Mouse (Mus musculus) embryo, embryonic 11 days (tissue): ENCODE measurements at regions not wholly inside any gene's neighbourhood (a gene's known extent, or its start where the extent isn't known, plus 50 kb on each side); places are given as distances from the start of the nearest gene placed in this dataset.

Experiments
- DNase-seq: peaks from one replicate; pipeline ENCODE4 v3.0.0-alpha.2; 2015

- no peak for DNase-seq
These were observed 101.4 kb upstream of the Hsfy2 start for GRCm38 (mm10) chr1:56738641-56739040.

DNA sequence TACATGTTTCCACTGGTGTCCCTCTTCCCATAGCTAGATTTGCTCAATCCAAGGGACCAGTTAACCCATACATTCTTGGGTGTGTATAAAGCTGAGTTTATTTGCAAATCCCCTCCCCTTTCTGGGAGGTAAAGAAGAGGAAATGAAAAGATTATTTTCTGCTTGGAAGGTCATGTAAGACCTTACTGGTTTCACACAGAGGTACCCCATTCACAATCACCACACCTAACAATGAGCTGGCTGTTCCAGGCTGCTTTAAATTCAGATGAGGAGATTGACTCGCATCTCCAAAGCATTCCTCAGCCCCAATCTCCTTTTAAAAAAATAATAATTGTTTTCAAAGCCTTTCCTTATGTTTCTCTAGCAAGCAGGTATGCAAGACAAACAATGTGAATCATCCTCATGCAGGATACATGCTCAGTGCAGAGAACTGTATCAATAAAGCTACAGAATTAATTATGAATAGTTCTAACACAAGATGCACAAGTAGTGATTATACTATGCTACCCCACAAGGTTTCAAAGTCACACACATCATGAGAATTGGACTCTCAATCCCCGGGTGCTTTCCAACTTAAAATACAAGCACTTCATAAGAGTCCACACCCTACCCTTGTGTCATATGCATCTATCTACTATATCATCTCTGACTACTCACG, 89.1 kb upstream of the Hsfy2 start:
- DNase-seq, result peak; percentile 15

GRCm38 (mm10) chr1:56723656-56724055, 86.4 kb upstream of the Hsfy2 start:
- DNase-seq, result no peak

GRCm38 (mm10) chr1:56713011-56713726, 75.9 kb upstream of the Hsfy2 start:
- no peak for DNase-seq

DNA sequence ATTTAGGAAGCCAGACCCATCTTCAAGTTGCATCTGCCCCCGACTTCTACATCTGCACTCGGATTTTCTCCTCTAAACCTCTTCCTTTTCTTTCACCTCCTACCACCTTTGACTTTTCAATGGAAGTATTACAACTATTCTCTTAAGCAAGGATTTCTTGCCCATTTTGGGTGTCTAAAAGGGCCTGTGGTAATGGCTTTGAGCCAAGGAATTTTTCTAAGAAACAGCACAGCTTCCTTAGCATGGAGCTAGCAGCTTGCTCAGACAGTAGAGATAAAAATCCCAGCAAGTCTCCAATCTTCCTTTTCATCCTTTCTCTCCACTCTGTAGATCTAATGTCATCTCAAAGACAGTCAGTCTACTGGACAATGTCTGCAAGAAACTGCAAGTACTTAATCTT, 63.2 kb upstream of the Hsfy2 start:
- no peak for DNase-seq

GRCm38 (mm10) chr1:56697509-56697908, 60.3 kb upstream of the Hsfy2 start:
- no peak for DNase-seq
